Mouse (Mus musculus) forebrain, embryonic 15.5 days (tissue): ENCODE measurements around the gene Zfp648. TPM values are rescaled to one million over a fixed set of nuclear protein-coding genes. Genes with fewer than 3 reads are reported as not detected.

Experiments used
- ATAC-seq: fragments of 200-750 bp; cut with Nextera tagmentation; replicated peaks from 2 replicates; pipeline ENCODE4 v1.8.0; 2017; ENCODE audit warnings: mild to moderate bottlenecking, moderate TSS enrichment, moderate library complexity
- H3K27ac ChIP-seq: fragments of 300-500 bp; sonication (generic); replicated peaks from 2 replicates; pipeline ENCODE4 v1.5.1; 2015; ENCODE audit warnings: mild to moderate bottlenecking, inconsistent platforms
- H3K27me3 ChIP-seq: fragments of 300-500 bp; sonication (generic); 2 replicates; pipeline ENCODE4 v1.6.1; 2015; ENCODE audit warnings: inconsistent platforms
- H3K36me3 ChIP-seq: fragments of 300-500 bp; sonication (generic); 2 replicates; pipeline ENCODE4 v1.6.1; 2015; ENCODE audit warnings: mild to moderate bottlenecking, inconsistent platforms
- H3K4me1 ChIP-seq: fragments of 300-500 bp; sonication (generic); 2 replicates; pipeline ENCODE4 v1.6.1; 2015; ENCODE audit warnings: inconsistent platforms
- H3K4me2 ChIP-seq: fragments of 300-500 bp; sonication (generic); replicated peaks from 2 replicates; pipeline ENCODE4 v1.6.1; 2015; ENCODE audit warnings: mild to moderate bottlenecking, inconsistent platforms
- H3K4me3 ChIP-seq: fragments of 300-500 bp; sonication (generic); 2 replicates; pipeline ENCODE4 v1.5.1; 2015; ENCODE audit warnings: mild to moderate bottlenecking, inconsistent platforms
- H3K9ac ChIP-seq: fragments of 300-500 bp; sonication (generic); replicated peaks from 2 replicates; pipeline ENCODE4 v1.6.1; 2015; ENCODE audit warnings: mild to moderate bottlenecking, inconsistent platforms
- H3K9me3 ChIP-seq: fragments of 300-500 bp; sonication (generic); 2 replicates; pipeline ENCODE4 v1.6.1; 2016; ENCODE audit warnings: inconsistent platforms
- WGBS: fragments of 180-500 bp; shearing (Covaris S2); methylation state at CpG from one replicate; pipeline ENCODE4 v1.1.7; 2015; ENCODE audit warnings: mixed read lengths; 5-methylcytosine and 5-hydroxymethylcytosine counted together
- polyA plus RNA-seq: library from polyadenylated mRNA; unstranded; fragments of >200 nt; fragmentation: Nextera tagmentation; extraction: Ambion mirVana; gene quantifications from 2 replicates; pipeline ENCODE4 v1.2.1, GENCODE M21; 2015

Gene Zfp648
- polyA plus RNA-seq, 1 experiment from 2014 or later = 0.18 TPM

- 90% methylated on average over 6 of the region's 6 CpGs for WGBS
- H3K9me3 ChIP-seq = no peaks in the 10 kb centered on the region
- ATAC-seq = no peak
Measured at GRCm38 (mm10) chr1:154233033-154233432, 32.0 kb downstream of the Zfp648 start.

GRCm38 (mm10) chr1:154234814-154235213, 33.8 kb downstream of the Zfp648 start:
- 92% methylated on average over 9 of the region's 9 CpGs for WGBS
- ATAC-seq = no peak
- Histone ChIP-seq H3K4me3 (no peak overlapping the region), H3K36me3 (no peaks in the 10 kb centered on the region), H3K27ac (no peak overlapping the region), H3K4me1 (no peaks in the 10 kb centered on the region), H3K9ac (no peak overlapping the region), H3K27me3 (no peaks in the 10 kb centered on the region), H3K4me2 (no peak overlapping the region), H3K9me3 (no peaks in the 10 kb centered on the region)

More at GRCm38 (mm10) chr1:154233033-154233432, 32.0 kb downstream of the Zfp648 start:
- H3K4me1 ChIP-seq = no peaks in the 10 kb centered on the region
- no peak overlapping the region for H3K4me2 ChIP-seq
- no peaks in the 10 kb centered on the region for H3K27me3 ChIP-seq
- H3K4me3 ChIP-seq = no peak overlapping the region
- no peak overlapping the region for H3K27ac ChIP-seq
- H3K9ac ChIP-seq = no peak overlapping the region
- H3K36me3 ChIP-seq = no peaks in the 10 kb centered on the region

GRCm38 (mm10) chr1:154238876-154239275, 37.9 kb downstream of the Zfp648 start:
- Histone ChIP-seq H3K27me3 (no peaks in the 10 kb centered on the region), H3K27ac (no peak overlapping the region), H3K4me3 (no peak overlapping the region), H3K4me1 (no peaks in the 10 kb centered on the region), H3K9ac (no peak overlapping the region), H3K4me2 (no peak overlapping the region), H3K36me3 (no peaks in the 10 kb centered on the region), H3K9me3 (no peaks in the 10 kb centered on the region)
- no peak for ATAC-seq

- Histone ChIP-seq H3K4me1 (no peaks in the 10 kb centered on the region), H3K27ac (no peak overlapping the region), H3K4me3 (no peak overlapping the region), H3K4me2 (no peak overlapping the region), H3K9ac (no peak overlapping the region), H3K27me3 (no peaks in the 10 kb centered on the region), H3K9me3 (no peaks in the 10 kb centered on the region), H3K36me3 (no peaks in the 10 kb centered on the region)
- 85% methylated on average over 2 of the region's 2 CpGs for WGBS
- ATAC-seq = no peak
Measured at GRCm38 (mm10) chr1:154251186-154251585, 50.2 kb downstream of the Zfp648 start.

GRCm38 (mm10) chr1:154252739-154253138, 51.8 kb downstream of the Zfp648 start:
- no peak overlapping the region for H3K9ac ChIP-seq
- H3K27me3 ChIP-seq = no peaks in the 10 kb centered on the region
- no peak overlapping the region for H3K27ac ChIP-seq
- H3K4me3 ChIP-seq = no peak overlapping the region
- H3K36me3 ChIP-seq = no peaks in the 10 kb centered on the region
- H3K9me3 ChIP-seq = no peaks in the 10 kb centered on the region
- no peak for ATAC-seq
- H3K4me1 ChIP-seq = no peaks in the 10 kb centered on the region
- WGBS = 64% methylated on average over 5 of the region's 5 CpGs
- H3K4me2 ChIP-seq = no peak overlapping the region
